Mouse (Mus musculus): ENCODE measurements around the gene Zfp786. TPM values are rescaled to one million over a fixed set of nuclear protein-coding genes. Genes with fewer than 3 reads are reported as not detected.
"Not testable (repeated sequence)": the region's sequence is repeated elsewhere in the genome, so short reads cannot be mapped to it uniquely, and the experiment has no call there.

Zfp786 gene
- polyA plus RNA-seq, 1 experiment from 2014 or later: 13.5 TPM

- Histone ChIP-seq H3K27ac (0 out of 2 replicates have a peak overlapping the region, but pooled peaks have one; percentile 21), H3K9ac (no peak overlapping the region), H3K36me3 (ENCODE audit: poor library complexity, severe bottlenecking) (peaks cover 49% of the 10 kb centered on the region), H3K4me1 (0 out of 2 replicates have a peak, but pooled peaks cover 3% of the 10 kb centered on the region), H3K4me2 (no peak overlapping the region), H3K9me3 (replicated peaks) (no peaks in the 10 kb centered on the region), H3K27me3 (no peaks in the 10 kb centered on the region), H3K4me3 (no peak overlapping the region)
- WGBS: 55% methylated on average over 10 of the region's 10 CpGs
- ATAC-seq: 0 out of 2 replicates have a peak, but pooled peaks have one; percentile 42
Observed at GRCm38 (mm10) chr6:47794106-47794830, 36.4 kb downstream of the Zfp786 start.

- Histone ChIP-seq H3K4me2 (no peak overlapping the region), H3K27ac (no peak overlapping the region)
- no peak for ATAC-seq
Observed at GRCm38 (mm10) chr6:47793284-47793683, 37.4 kb downstream of the Zfp786 start.

GRCm38 (mm10) chr6:47792533-47792932, 38.1 kb downstream of the Zfp786 start:
- Histone ChIP-seq H3K4me1 (peaks cover 8% of the 10 kb centered on the region), H3K27ac (no peak overlapping the region), H3K36me3 (ENCODE audit: poor library complexity, severe bottlenecking) (peaks cover 31% of the 10 kb centered on the region), H3K27me3 (no peaks in the 10 kb centered on the region), H3K9ac (no peak overlapping the region), H3K9me3 (replicated peaks) (no peaks in the 10 kb centered on the region), H3K4me2 (no peak overlapping the region), H3K4me3 (no peak overlapping the region)
- 91% methylated on average over 2 of the region's 2 CpGs for WGBS
- ATAC-seq: no peak

More at GRCm38 (mm10) chr6:47793284-47793683, 37.4 kb downstream of the Zfp786 start:
- WGBS: 83% methylated on average over 5 of the region's 5 CpGs
- H3K36me3 ChIP-seq (ENCODE audit: poor library complexity, severe bottlenecking): peaks cover 39% of the 10 kb centered on the region
- H3K4me3 ChIP-seq: no peak overlapping the region
- H3K9ac ChIP-seq: no peak overlapping the region
- H3K9me3 ChIP-seq (replicated peaks): no peaks in the 10 kb centered on the region
- peaks cover 8% of the 10 kb centered on the region for H3K4me1 ChIP-seq
- no peaks in the 10 kb centered on the region for H3K27me3 ChIP-seq

- Histone ChIP-seq H3K9ac (no peak overlapping the region), H3K27me3 (no peaks in the 10 kb centered on the region), H3K36me3 (ENCODE audit: poor library complexity, severe bottlenecking) (peaks cover 15% of the 10 kb centered on the region), H3K4me3 (no peak overlapping the region), H3K4me1 (peaks cover 8% of the 10 kb centered on the region), H3K4me2 (no peak overlapping the region), H3K27ac (no peak overlapping the region), H3K9me3 (replicated peaks) (no peaks in the 10 kb centered on the region)
- ATAC-seq: no peak
- WGBS: 51% methylated on average over 2 of the region's 2 CpGs
Observed at GRCm38 (mm10) chr6:47790745-47791144, 39.9 kb downstream of the Zfp786 start.

- H3K4me1 ChIP-seq: peaks cover 5% of the 10 kb centered on the region
- H3K27ac ChIP-seq: peak overlapping the region; percentile 92
- H3K9me3 ChIP-seq (replicated peaks): no peaks in the 10 kb centered on the region
- H3K9ac ChIP-seq: peak overlapping the region; percentile 80
- H3K27me3 ChIP-seq: no peaks in the 10 kb centered on the region
- ATAC-seq: no peak
- H3K4me3 ChIP-seq: peak overlapping the region; percentile 47
- 43% methylated on average over 3 of the region's 3 CpGs for WGBS
- H3K4me2 ChIP-seq: peak overlapping the region; percentile 58
- H3K36me3 ChIP-seq (ENCODE audit: poor library complexity, severe bottlenecking): no peaks in the 10 kb centered on the region
Observed at GRCm38 (mm10) chr6:47788821-47789220, 41.8 kb downstream of the Zfp786 start.

- Histone ChIP-seq H3K9me3 (replicated peaks) (no peaks in the 10 kb centered on the region), H3K4me3 (peak overlapping the region; percentile 47), H3K9ac (peak overlapping the region; percentile 80), H3K27ac (peak overlapping the region; percentile 92), H3K4me1 (peaks cover 5% of the 10 kb centered on the region), H3K4me2 (peak overlapping the region; percentile 58), H3K36me3 (ENCODE audit: poor library complexity, severe bottlenecking) (no peaks in the 10 kb centered on the region), H3K27me3 (no peaks in the 10 kb centered on the region)
- ATAC-seq: peak; percentile 94
- WGBS: 2% methylated on average over 18 of the region's 18 CpGs
Observed at GRCm38 (mm10) chr6:47787941-47788736, 42.5 kb downstream of the Zfp786 start.

GRCm38 (mm10) chr6:47784707-47785412, 45.8 kb downstream of the Zfp786 start:
- H3K4me1 ChIP-seq: peaks cover 12% of the 10 kb centered on the region
- no peak overlapping the region for H3K27ac ChIP-seq
- H3K9me3 ChIP-seq (replicated peaks): no peaks in the 10 kb centered on the region
- no peak overlapping the region for H3K4me2 ChIP-seq
- WGBS: 86% methylated on average over 5 of the region's 5 CpGs
- no peak overlapping the region for H3K4me3 ChIP-seq
- no peaks in the 10 kb centered on the region for H3K36me3 ChIP-seq (ENCODE audit: poor library complexity, severe bottlenecking)
- H3K27me3 ChIP-seq: no peaks in the 10 kb centered on the region
- ATAC-seq: no peak
- H3K9ac ChIP-seq: no peak overlapping the region

- Histone ChIP-seq H3K27me3 (no peaks in the 10 kb centered on the region), H3K4me1 (peaks cover 7% of the 10 kb centered on the region; the same call in 1 of the 2 replicates), H3K4me2 (peak overlapping the region; percentile 52), H3K9ac (peak overlapping the region; percentile 56), H3K27ac (peak overlapping the region; percentile 79), H3K9me3 (replicated peaks) (no peaks in the 10 kb centered on the region; the same call in 1 of the 2 replicates), H3K36me3 (ENCODE audit: poor library complexity, severe bottlenecking) (no peaks in the 10 kb centered on the region), H3K4me3 (peak overlapping the region; percentile 45)
- under 1% methylated on average over 21 of the region's 21 CpGs for WGBS
- peak; percentile 69 for ATAC-seq
Observed at GRCm38 (mm10) chr6:47781091-47781968, 49.3 kb downstream of the Zfp786 start.

- peak overlapping the region; percentile 45 for H3K4me3 ChIP-seq
- peaks cover 7% of the 10 kb centered on the region; the same call in 1 of the 2 replicates for H3K4me1 ChIP-seq
- peak overlapping the region; percentile 52 for H3K4me2 ChIP-seq
- H3K36me3 ChIP-seq (ENCODE audit: poor library complexity, severe bottlenecking): no peaks in the 10 kb centered on the region
- no peaks in the 10 kb centered on the region for H3K27me3 ChIP-seq
- no peaks in the 10 kb centered on the region; the same call in 1 of the 2 replicates for H3K9me3 ChIP-seq (replicated peaks)
- no peak overlapping the region for H3K9ac ChIP-seq
- 6% methylated on average over 2 of the region's 2 CpGs for WGBS
- 0 out of 2 replicates have a peak, but pooled peaks have one; percentile 13 for ATAC-seq
- no peak overlapping the region for H3K27ac ChIP-seq
Observed at GRCm38 (mm10) chr6:47780576-47781013, 50.1 kb downstream of the Zfp786 start.

- not testable (repeated sequence) for H3K27me3 ChIP-seq; H3K36me3 ChIP-seq (ENCODE audit: poor library complexity, severe bottlenecking); H3K27ac ChIP-seq; H3K4me1 ChIP-seq; H3K9ac ChIP-seq; H3K9me3 ChIP-seq (replicated peaks)
- H3K4me3 ChIP-seq: peak overlapping the region; percentile 23; the same call in 1 of the 2 replicates
- H3K4me2 ChIP-seq: peak overlapping the region; percentile 42
- 57% methylated on average over 9 of the region's 19 CpGs for WGBS
- peak; percentile 48; the same call in 1 of the 2 replicates for ATAC-seq
Observed at GRCm38 (mm10) chr6:47771760-47772159, 58.9 kb downstream of the Zfp786 start.

GRCm38 (mm10) chr6:47771113-47771512, 59.6 kb downstream of the Zfp786 start:
- not testable (repeated sequence) for H3K4me1 ChIP-seq; H3K4me2 ChIP-seq; H3K9me3 ChIP-seq (replicated peaks); H3K4me3 ChIP-seq; H3K36me3 ChIP-seq (ENCODE audit: poor library complexity, severe bottlenecking); H3K27me3 ChIP-seq; H3K9ac ChIP-seq; ATAC-seq; H3K27ac ChIP-seq
- 87% methylated on average over 12 of the region's 12 CpGs for WGBS

Data from forebrain, embryonic 13.5 days (tissue).